Mouse (Mus musculus) kidney, adult 8-10 months (tissue): ENCODE measurements around the gene Kat2b.
"Not testable (repeated sequence)": the region's sequence is repeated elsewhere in the genome, so short reads cannot be mapped to it uniquely, and the experiment has no call there.

Source experiments
- DNase-seq, 2 experiments: peaks; one replicate each; pipeline ENCODE4 v3.0.0; 2022

Kat2b gene

DNA sequence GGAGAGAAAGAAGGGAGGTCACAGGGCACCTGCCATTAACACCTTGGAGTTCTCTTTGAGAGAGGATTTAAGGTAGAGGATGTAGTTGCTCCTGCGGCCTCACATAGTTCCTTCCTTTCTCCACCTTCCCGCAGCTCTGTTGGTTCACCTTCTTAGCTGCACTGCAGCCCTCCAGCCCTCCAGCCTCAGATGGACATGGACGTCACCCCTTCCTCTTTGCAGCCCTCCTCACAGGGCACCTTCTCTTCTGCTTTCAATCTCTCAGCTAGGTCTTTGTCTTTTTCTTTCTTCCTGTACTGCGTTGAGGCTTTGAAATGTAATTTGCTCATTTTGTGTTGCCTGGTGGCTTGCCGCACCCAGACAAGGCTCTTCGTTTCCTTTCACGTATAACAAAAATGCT lies 39.4 kb downstream of the Kat2b start:
- not testable (repeated sequence) for DNase-seq

- not testable (repeated sequence) for DNase-seq
These were observed 42.3 kb downstream of the Kat2b start for GRCm38 (mm10) chr17:53608924-53609323.

- DNase-seq, result no peak
These were observed 50.8 kb downstream of the Kat2b start for GRCm38 (mm10) chr17:53617295-53617957.

- no peak for DNase-seq
These were observed 51.7 kb downstream of the Kat2b start for GRCm38 (mm10) chr17:53618369-53618768.

DNA sequence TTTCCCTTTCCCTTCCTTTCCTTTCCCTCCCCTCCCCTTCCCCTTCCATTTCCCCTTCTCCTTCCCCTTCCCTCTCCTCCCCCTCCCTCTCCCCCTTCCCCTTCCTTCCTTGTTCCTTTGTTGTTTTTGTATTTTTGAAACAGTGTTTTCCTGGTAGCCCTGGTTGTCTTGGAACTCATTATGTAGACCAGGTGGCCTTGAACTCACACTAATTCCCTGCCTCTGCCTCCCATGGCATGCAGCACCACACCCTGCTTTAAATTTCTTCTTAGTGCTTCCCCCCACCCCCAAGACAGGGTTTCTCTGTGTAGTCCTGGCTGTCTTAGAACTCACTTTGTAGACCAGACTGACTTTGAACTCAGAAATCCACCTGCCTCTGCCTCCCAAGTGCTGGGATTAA lies 52.7 kb downstream of the Kat2b start:
- no peak for DNase-seq

GRCm38 (mm10) chr17:53620611-53621010 lies 54.0 kb downstream of the Kat2b start:
- DNase-seq, result no peak

DNA sequence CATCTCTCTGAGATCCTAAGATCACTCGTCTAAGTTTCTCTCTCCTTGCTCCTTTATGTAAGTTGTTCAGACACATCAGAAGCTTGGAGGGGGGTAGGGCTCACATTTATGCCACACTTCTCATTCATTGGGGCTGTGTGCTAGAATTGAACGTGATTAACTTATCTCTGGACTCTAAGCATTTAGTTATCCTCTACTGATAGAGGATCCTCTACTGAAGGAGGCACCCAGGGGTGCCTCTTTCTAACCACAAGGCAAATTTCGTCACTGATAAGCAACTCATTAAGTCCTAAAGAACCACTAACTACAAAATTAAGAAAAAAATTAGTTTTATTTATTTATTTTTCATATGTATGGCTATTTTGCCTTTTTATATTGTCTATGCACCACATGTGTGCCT lies 55.5 kb downstream of the Kat2b start:
- DNase-seq, result no peak

DNA sequence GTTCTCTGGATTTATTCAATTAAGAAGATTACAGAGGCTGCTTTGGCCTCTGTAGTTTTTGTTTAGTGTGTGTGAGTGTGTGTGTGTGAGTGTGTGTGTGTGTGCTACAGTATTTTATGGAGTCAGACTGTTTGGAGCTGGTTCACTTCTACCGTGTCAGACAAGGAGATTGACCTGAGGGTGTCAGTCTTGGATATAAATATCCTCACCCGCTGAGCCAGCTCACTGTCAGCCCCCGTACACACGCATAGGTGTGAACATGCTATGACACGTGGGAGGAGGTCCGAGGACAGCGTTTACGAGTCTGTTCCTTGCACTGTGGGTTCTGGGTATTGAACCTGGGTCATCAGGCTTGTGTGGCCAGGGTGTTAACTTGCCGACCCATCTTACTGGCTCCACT lies 57.1 kb downstream of the Kat2b start:
- DNase-seq, result no peak

DNA sequence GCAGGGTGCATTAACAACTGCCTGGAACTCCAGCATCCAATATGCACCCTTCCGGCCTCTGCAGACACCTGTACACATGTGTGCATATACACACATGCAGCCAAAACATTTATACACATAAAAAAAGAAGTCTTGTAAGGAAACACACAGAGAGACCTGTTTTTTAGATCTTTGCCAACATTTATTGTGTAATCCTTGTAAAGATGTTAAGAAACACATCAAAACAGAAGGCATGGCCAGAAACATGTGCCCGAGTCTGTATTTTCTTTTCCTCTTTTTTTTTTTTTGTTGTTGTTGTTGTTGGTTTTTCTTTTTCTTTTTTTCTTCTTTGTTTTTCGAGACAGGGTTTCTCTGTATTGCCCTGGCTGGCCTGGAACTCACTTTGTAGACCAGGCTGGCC lies 59.5 kb downstream of the Kat2b start:
- no peak for DNase-seq

- DNase-seq, result peak; percentile 31 to 36
These were observed 60.8 kb downstream of the Kat2b start for GRCm38 (mm10) chr17:53627497-53627896.

GRCm38 (mm10) chr17:53628131-53628530 lies 61.5 kb downstream of the Kat2b start:
- DNase-seq, result no peak

GRCm38 (mm10) chr17:53631344-53631743 lies 64.7 kb downstream of the Kat2b start:
- no peak for DNase-seq

DNA sequence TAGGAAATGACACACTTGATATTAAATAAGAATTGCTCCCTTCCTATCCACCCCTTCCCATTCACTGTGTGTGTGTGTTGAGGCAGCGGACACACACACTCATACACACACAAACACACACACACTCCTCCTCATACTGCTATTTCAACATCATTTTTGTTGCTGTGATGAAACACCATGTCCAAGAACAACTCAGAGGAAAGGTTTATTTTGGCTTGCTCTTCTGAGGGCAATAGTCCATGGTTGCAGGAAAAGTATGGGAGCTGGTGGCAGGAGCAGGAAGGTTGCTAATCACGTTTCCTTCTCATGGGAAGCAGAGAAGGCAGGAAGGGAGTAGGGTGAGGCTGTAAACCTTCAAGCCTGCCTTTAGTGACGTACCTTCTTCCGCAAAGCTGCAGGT lies 76.7 kb downstream of the Kat2b start:
- DNase-seq, result no peak

GRCm38 (mm10) chr17:53650251-53650661 lies 83.6 kb downstream of the Kat2b start:
- DNase-seq, result peak in 1 of 2 experiments; percentile 12

- DNase-seq, result no peak
These were observed 87.9 kb downstream of the Kat2b start for GRCm38 (mm10) chr17:53654596-53654995.

GRCm38 (mm10) chr17:53655081-53655480 lies 88.4 kb downstream of the Kat2b start:
- peak; percentile 32 to 59 for DNase-seq

GRCm38 (mm10) chr17:53655959-53656358 lies 89.3 kb downstream of the Kat2b start:
- DNase-seq, result no peak

DNA sequence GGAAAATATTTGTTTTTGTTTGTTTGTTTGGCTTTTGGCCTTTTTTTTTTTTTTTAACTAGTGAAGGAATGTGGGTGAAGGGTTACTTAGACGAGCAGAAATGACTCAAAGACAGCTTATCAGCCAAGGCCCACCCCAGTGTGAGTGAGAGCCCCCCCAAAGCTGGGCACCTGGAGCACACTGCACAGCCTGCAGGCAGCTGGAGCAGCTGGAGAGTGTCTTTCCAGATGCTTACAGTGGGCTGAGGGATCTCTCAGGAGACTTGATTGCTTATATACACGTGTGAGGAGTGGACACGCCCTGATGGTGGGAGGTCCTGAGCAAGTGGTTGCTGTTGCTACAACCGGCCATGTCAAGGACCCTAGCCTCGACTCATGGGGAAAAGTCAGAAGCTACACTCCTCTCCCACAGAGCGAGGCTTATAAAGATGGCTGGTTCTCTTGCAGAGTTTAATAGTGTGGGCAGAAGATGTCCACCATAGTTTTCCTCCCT lies 89.8 kb downstream of the Kat2b start:
- no peak for DNase-seq

GRCm38 (mm10) chr17:53657391-53657790 lies 90.7 kb downstream of the Kat2b start:
- peak in 1 of 2 experiments; percentile 19 for DNase-seq

- DNase-seq, result no peak
These were observed 92.0 kb downstream of the Kat2b start for GRCm38 (mm10) chr17:53658668-53659067.

- no peak for DNase-seq
These were observed 92.6 kb downstream of the Kat2b start for GRCm38 (mm10) chr17:53659230-53659629.

- no peak for DNase-seq
These were observed 93.1 kb downstream of the Kat2b start for GRCm38 (mm10) chr17:53659738-53660137.

GRCm38 (mm10) chr17:53661056-53661840 lies 94.6 kb downstream of the Kat2b start:
- DNase-seq, result no peak

- no peak for DNase-seq
These were observed 97.6 kb downstream of the Kat2b start for GRCm38 (mm10) chr17:53664267-53664666.
